Mouse (Mus musculus) thymus, postnatal 25 days (tissue): ENCODE results near the gene Marveld2.

ENCODE experiments used
- DNase-seq: peaks from one replicate; pipeline ENCODE4 v3.0.0; 2022

The Marveld2 gene

GRCm38 (mm10) chr13:100616181-100617087, at the start of gene Marveld2:
Marveld2 (minus strand) TSS chr13:100616971.
- DNase-seq: peak; percentile 46

- peak; percentile 43 for DNase-seq
Measured at GRCm38 (mm10) chr13:100659864-100660456, 43.2 kb upstream of the Marveld2 start.

GRCm38 (mm10) chr13:100658091-100658490, 41.3 kb upstream of the Marveld2 start:
- DNase-seq: no peak

- no peak for DNase-seq
Measured at GRCm38 (mm10) chr13:100651439-100652186, 34.8 kb upstream of the Marveld2 start, which contains the start of gene Taf9. Taf9 (plus strand) TSS chr13:100651579.

- peak; percentile 96 for DNase-seq
Measured at GRCm38 (mm10) chr13:100650550-100651438, 34.0 kb upstream of the Marveld2 start, which contains the start of the genes Ak6 and Rad17. Ak6 (plus strand) TSS chr13:100650979. Rad17 (minus strand) TSS chr13:100651051.

- no peak for DNase-seq
Measured at GRCm38 (mm10) chr13:100648223-100648622, 31.5 kb upstream of the Marveld2 start.

GRCm38 (mm10) chr13:100642471-100643209, 25.9 kb upstream of the Marveld2 start:
- DNase-seq: no peak

- DNase-seq: no peak
Measured at GRCm38 (mm10) chr13:100634106-100634691, 17.4 kb upstream of the Marveld2 start.

GRCm38 (mm10) chr13:100622241-100622640, 5.5 kb upstream of the Marveld2 start:
- no peak for DNase-seq

GRCm38 (mm10) chr13:100617583-100617982, 812 bp upstream of the Marveld2 start:
- DNase-seq: no peak

GRCm38 (mm10) chr13:100612903-100613302, 3.9 kb downstream of the Marveld2 start:
- DNase-seq: no peak

- no peak for DNase-seq
Measured at GRCm38 (mm10) chr13:100612251-100612650, 4.5 kb downstream of the Marveld2 start.

- DNase-seq: no peak
Measured at GRCm38 (mm10) chr13:100611266-100611665, 5.5 kb downstream of the Marveld2 start.

GRCm38 (mm10) chr13:100607756-100608155, 9.0 kb downstream of the Marveld2 start:
- no peak for DNase-seq

- no peak for DNase-seq
Measured at GRCm38 (mm10) chr13:100605845-100606244, 10.9 kb downstream of the Marveld2 start.

GRCm38 (mm10) chr13:100603738-100604095, 13.1 kb downstream of the Marveld2 start:
- DNase-seq: no peak

GRCm38 (mm10) chr13:100603031-100603737, 13.6 kb downstream of the Marveld2 start:
- DNase-seq: no peak

- DNase-seq: no peak
Measured at GRCm38 (mm10) chr13:100602239-100602902, 14.4 kb downstream of the Marveld2 start.

- no peak for DNase-seq
Measured at GRCm38 (mm10) chr13:100601034-100601433, 15.7 kb downstream of the Marveld2 start.

- DNase-seq: no peak
Measured at GRCm38 (mm10) chr13:100600317-100600716, 16.5 kb downstream of the Marveld2 start.
